Mouse (Mus musculus): ENCODE measurements at regions not wholly inside any gene's neighbourhood (a gene's known extent, or its start where the extent isn't known, plus 50 kb on each side); places are given as distances from the start of the nearest gene placed in this dataset.

DNA sequence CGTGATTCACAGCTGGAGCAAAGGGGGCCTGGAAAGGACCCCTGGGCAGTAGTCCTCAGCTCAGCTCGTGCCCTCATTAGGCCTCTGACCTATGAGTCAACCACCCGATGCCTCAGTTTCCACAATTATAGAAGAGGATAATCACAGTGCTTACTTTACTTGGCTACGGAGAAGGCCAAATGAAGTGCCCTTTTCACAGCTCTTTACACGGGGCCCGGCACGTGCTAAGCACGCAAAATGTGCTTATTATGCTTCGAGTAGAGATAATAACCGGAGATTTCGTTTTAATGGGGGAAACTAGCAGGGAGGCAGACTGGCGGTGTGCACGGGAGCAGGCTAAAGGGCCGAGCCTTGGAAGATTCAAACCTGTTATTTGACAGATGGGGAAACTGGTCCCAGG lies 102.4 kb upstream of the Jun start:
- peak overlapping the region; percentile 18; the same call in 1 of the 2 replicates for H3K4me2 ChIP-seq (ENCODE audit: low read length)
- ATAC-seq (ENCODE audit: insufficient number of reproducible peaks, insufficient read depth, low FRiP score, low read depth): no peak

DNA sequence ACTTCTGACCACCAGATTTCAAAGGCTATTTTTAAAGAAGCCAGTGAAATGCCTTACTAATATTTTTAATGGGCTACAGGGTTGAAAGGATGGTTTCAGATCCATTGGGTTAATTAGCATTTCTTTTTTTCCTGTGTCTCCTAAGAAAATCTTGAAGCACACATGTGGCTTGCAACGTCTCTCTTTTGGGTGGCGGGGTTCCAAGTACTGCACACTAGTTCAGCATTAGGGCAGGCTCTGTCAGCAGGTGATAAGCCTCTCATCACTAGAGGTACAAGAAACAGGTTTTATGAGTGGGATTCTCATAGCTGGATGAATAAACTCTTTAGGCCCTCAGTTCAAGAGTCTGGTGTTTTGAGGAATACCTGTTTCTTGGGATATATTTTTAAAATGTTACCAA lies 103.2 kb upstream of the Jun start:
- H3K4me3 ChIP-seq (ENCODE audit: control insufficient read depth in 1 of 2, insufficient read depth in 1 of 2, low read depth in 1 of 2, low read length in 2 of 2): no peak overlapping the region
- no peaks in the 10 kb centered on the region; the same call in 1 of the 2 replicates for H3K27me3 ChIP-seq (ENCODE audit: control insufficient read depth, insufficient read depth, low read length)
- no peaks in the 10 kb centered on the region for H3K9me3 ChIP-seq (ENCODE audit: control insufficient read depth, low read length)
- peaks cover 37 to 50% of the 10 kb centered on the region in 2 experiments for H3K4me1 ChIP-seq (ENCODE audit: control insufficient read depth in 2 of 2, insufficient read depth in 2 of 2, low read length in 2 of 2)
- WGBS: 30% methylated on average over 2 of the region's 2 CpGs
- H3K9ac ChIP-seq (ENCODE audit: low read length): no peak overlapping the region
- no peaks in the 10 kb centered on the region for H3K36me3 ChIP-seq (ENCODE audit: control insufficient read depth, insufficient read depth, low read length)
- no peak overlapping the region for H3K4me2 ChIP-seq (ENCODE audit: low read length)
- H3K27ac ChIP-seq (replicated peaks in 1 of 2; ENCODE audit: control insufficient read depth in 1 of 2, insufficient read depth in 1 of 2, low read depth in 2 of 2, low read length in 2 of 2): no peak overlapping the region
- no peak for ATAC-seq (ENCODE audit: insufficient number of reproducible peaks, insufficient read depth, low FRiP score, low read depth)

More for the DNA sequence above, 102.4 kb upstream of the Jun start:
- 63% methylated on average over 14 of the region's 14 CpGs for WGBS
- no peaks in the 10 kb centered on the region for H3K9me3 ChIP-seq (ENCODE audit: control insufficient read depth, low read length)
- no peak overlapping the region for H3K4me3 ChIP-seq (ENCODE audit: control insufficient read depth in 1 of 2, insufficient read depth in 1 of 2, low read depth in 1 of 2, low read length in 2 of 2)
- no peaks in the 10 kb centered on the region; the same call in 1 of the 2 replicates for H3K27me3 ChIP-seq (ENCODE audit: control insufficient read depth, insufficient read depth, low read length)
- H3K4me1 ChIP-seq (ENCODE audit: control insufficient read depth in 2 of 2, insufficient read depth in 2 of 2, low read length in 2 of 2): peaks cover 33 to 42% of the 10 kb centered on the region in 2 experiments
- H3K27ac ChIP-seq (replicated peaks in 1 of 2; ENCODE audit: control insufficient read depth in 1 of 2, insufficient read depth in 1 of 2, low read depth in 2 of 2, low read length in 2 of 2): peak overlapping the region in 1 of 2 experiments; percentile 89; a peak in 2 of 4 replicates
- no peak overlapping the region; the same call in 1 of the 2 replicates for H3K9ac ChIP-seq (ENCODE audit: low read length)
- H3K36me3 ChIP-seq (ENCODE audit: control insufficient read depth, insufficient read depth, low read length): no peaks in the 10 kb centered on the region

DNA sequence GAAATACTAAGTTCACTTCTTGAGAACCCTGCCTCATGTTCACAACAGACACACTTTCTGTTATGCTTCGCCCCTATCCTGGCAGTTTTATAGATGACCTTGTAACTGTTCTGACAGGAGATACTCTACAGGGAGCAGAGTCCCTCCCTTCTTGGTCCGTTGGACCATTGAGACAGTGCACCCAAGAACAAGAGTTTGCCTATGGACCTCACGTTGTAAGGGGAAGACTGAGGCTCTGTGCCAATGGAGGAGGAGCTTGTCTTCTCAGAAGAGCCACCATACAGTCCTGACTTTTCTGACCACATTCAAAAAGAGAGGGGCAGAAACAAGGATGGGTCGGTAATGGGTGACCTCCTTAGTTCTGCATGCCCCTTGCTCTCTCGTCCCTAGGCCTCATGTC lies 103.8 kb upstream of the Jun start:
- Histone ChIP-seq H3K27me3 (ENCODE audit: control insufficient read depth, insufficient read depth, low read length) (no peaks in the 10 kb centered on the region; the same call in 1 of the 2 replicates), H3K4me1 (ENCODE audit: control insufficient read depth in 2 of 2, insufficient read depth in 2 of 2, low read length in 2 of 2) (peaks cover 39 to 56% of the 10 kb centered on the region in 2 experiments), H3K27ac (replicated peaks in 1 of 2; ENCODE audit: control insufficient read depth in 1 of 2, insufficient read depth in 1 of 2, low read depth in 2 of 2, low read length in 2 of 2) (no peak overlapping the region), H3K4me2 (ENCODE audit: low read length) (no peak overlapping the region), H3K4me3 (ENCODE audit: control insufficient read depth in 1 of 2, insufficient read depth in 1 of 2, low read depth in 1 of 2, low read length in 2 of 2) (no peak overlapping the region), H3K9ac (ENCODE audit: low read length) (no peak overlapping the region), H3K36me3 (ENCODE audit: control insufficient read depth, insufficient read depth, low read length) (no peaks in the 10 kb centered on the region), H3K9me3 (ENCODE audit: control insufficient read depth, low read length) (no peaks in the 10 kb centered on the region)
- ATAC-seq (ENCODE audit: insufficient number of reproducible peaks, insufficient read depth, low FRiP score, low read depth): no peak
- WGBS: 75% methylated on average over 5 of the region's 5 CpGs

DNA sequence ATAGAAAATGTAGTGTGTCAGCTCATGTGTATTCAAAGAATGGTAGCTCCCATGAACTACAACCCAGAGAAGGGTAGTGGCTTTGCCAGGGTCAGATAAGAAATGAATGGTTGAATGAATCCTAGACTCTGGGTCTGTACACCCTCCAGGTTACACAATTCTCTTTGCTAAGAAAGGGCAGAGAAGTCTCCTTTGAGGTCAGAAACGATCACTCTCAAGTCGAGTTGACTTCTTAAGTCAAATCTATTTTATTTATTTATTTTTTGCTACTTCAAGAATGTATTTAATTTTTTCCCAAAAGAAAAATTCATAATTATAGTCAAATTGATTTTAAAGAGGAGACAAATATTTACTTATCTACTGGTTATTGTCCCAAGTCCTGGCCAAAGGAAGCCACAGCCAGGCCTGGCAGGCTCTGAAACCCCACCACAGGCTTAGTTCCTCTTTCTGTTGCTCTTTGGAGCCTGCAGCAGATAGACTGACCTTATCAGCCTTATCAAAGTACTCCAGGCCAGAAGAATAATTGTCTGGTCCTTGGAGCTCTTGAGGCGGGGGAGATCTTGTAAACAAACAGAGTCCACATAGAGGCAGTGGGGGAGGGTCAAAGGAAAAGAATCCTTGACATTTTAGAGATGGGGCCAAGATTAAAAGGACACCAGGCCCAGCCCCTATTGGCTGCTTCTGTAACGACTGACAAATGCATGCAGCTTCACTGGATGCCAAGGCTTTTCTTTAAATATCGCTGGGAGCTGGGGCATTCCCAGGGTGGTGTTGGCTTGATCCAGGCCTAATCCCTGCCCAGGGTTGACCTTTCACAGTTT lies 104.6 kb upstream of the Jun start:
- Histone ChIP-seq H3K9ac (ENCODE audit: low read length) (no peak overlapping the region), H3K27ac (replicated peaks in 1 of 2; ENCODE audit: control insufficient read depth in 1 of 2, insufficient read depth in 1 of 2, low read depth in 2 of 2, low read length in 2 of 2) (no peak overlapping the region), H3K36me3 (ENCODE audit: control insufficient read depth, insufficient read depth, low read length) (no peaks in the 10 kb centered on the region), H3K27me3 (ENCODE audit: control insufficient read depth, insufficient read depth, low read length) (no peaks in the 10 kb centered on the region; the same call in 1 of the 2 replicates), H3K4me2 (ENCODE audit: low read length) (no peak overlapping the region), H3K9me3 (ENCODE audit: control insufficient read depth, low read length) (no peaks in the 10 kb centered on the region), H3K4me3 (ENCODE audit: control insufficient read depth in 1 of 2, insufficient read depth in 1 of 2, low read depth in 1 of 2, low read length in 2 of 2) (no peak overlapping the region), H3K4me1 (ENCODE audit: control insufficient read depth in 2 of 2, insufficient read depth in 2 of 2, low read length in 2 of 2) (peaks cover 40 to 58% of the 10 kb centered on the region in 2 experiments)
- no peak for ATAC-seq (ENCODE audit: insufficient number of reproducible peaks, insufficient read depth, low FRiP score, low read depth)
- WGBS: 39% methylated on average over 5 of the region's 5 CpGs

DNA sequence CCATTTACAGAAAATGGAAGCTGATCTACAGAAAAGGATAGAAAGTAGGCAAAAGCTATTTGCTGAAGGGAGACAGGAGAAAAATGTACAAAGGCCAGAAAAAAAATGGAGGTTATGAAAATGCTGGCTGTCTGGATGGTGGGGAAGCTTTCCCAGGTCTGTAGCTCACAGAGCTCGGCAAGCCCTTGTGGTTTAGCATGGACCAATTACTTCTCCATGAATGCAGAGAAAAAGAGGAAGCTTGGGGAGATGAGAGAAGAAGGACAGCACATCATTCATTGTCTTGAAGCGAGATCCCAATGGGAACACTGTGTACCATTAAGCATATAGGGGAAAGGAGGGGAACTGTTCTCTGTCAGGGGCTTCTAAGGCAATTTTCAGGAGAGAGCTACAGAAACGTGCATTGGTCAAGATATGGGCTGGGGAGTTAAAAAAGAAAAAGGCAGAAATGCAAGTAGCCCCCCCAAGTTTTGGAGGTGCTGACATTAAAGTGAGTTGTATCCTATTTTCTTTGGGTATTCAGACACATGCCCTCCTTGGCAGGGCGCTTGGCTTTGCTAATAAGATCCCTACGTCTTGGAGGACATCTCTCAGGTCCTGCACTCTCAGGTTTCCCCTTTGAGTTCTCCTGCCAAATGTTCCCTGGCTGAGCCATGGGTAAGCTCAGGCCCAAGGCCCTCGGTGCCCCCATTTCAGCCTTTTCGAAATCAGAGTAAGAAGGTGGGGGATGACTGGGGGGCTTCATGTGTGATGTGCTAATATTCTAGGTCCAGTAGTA lies 105.8 kb upstream of the Jun start:
- Histone ChIP-seq H3K4me3 (ENCODE audit: control insufficient read depth in 1 of 2, insufficient read depth in 1 of 2, low read depth in 1 of 2, low read length in 2 of 2) (no peak overlapping the region), H3K36me3 (ENCODE audit: control insufficient read depth, insufficient read depth, low read length) (no peaks in the 10 kb centered on the region), H3K4me1 (ENCODE audit: control insufficient read depth in 2 of 2, insufficient read depth in 2 of 2, low read length in 2 of 2) (peaks cover 35 to 60% of the 10 kb centered on the region in 2 experiments), H3K27me3 (ENCODE audit: control insufficient read depth, insufficient read depth, low read length) (no peaks in the 10 kb centered on the region; the same call in 1 of the 2 replicates), H3K9ac (ENCODE audit: low read length) (no peak overlapping the region), H3K27ac (replicated peaks in 1 of 2; ENCODE audit: control insufficient read depth in 1 of 2, insufficient read depth in 1 of 2, low read depth in 2 of 2, low read length in 2 of 2) (no peak overlapping the region), H3K4me2 (ENCODE audit: low read length) (no peak overlapping the region), H3K9me3 (ENCODE audit: control insufficient read depth, low read length) (no peaks in the 10 kb centered on the region)
- no peak for ATAC-seq (ENCODE audit: insufficient number of reproducible peaks, insufficient read depth, low FRiP score, low read depth)
- 87% methylated on average over 7 of the region's 7 CpGs for WGBS

DNA sequence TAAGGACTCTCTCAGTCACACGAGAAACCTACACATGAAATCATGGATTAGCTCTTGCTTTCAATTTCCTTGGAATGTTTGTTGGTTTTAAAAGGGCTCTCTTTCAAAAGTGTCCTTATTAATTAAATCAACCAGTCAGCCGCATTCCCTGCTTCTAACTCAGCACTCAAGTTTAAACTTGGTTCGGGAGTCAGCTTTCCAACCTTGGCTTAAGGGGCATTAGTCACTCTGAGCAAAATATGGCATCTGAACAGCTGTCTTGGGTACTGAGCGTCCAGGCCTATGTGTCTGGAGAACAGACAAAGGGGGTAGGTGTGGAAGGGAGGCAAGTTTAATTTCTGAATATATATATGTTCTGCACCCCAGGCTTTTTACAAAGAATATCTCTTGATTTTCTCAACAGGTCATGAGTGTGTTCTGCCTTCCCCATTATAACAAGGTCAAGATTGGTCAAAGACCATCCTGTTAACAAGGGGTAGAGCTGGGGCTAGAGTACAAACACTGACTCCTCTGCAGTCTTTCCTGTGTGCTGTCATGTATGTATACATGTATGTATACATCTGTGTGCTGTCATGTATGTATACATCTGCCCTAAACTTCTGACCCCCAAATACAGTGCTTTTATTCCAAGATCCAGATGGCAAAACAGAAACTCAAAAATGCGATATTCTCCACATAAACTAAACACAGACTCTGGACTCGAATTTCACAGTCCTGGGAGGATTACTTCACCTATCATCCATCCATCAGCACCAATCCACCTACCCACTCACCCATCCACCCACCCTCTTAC lies 106.8 kb upstream of the Jun start:
- H3K27me3 ChIP-seq (ENCODE audit: control insufficient read depth, insufficient read depth, low read length): no peaks in the 10 kb centered on the region; the same call in 1 of the 2 replicates
- H3K4me3 ChIP-seq (ENCODE audit: control insufficient read depth in 1 of 2, insufficient read depth in 1 of 2, low read depth in 1 of 2, low read length in 2 of 2): no peak overlapping the region
- H3K36me3 ChIP-seq (ENCODE audit: control insufficient read depth, insufficient read depth, low read length): no peaks in the 10 kb centered on the region
- no peak overlapping the region for H3K27ac ChIP-seq (replicated peaks in 1 of 2; ENCODE audit: control insufficient read depth in 1 of 2, insufficient read depth in 1 of 2, low read depth in 2 of 2, low read length in 2 of 2)
- H3K9me3 ChIP-seq (ENCODE audit: control insufficient read depth, low read length): no peaks in the 10 kb centered on the region
- H3K4me1 ChIP-seq (ENCODE audit: control insufficient read depth in 2 of 2, insufficient read depth in 2 of 2, low read length in 2 of 2): peaks cover 30 to 52% of the 10 kb centered on the region in 2 experiments
- ATAC-seq (ENCODE audit: insufficient number of reproducible peaks, insufficient read depth, low FRiP score, low read depth): no peak
- 84% methylated on average over 6 of the region's 6 CpGs for WGBS
- no peak overlapping the region for H3K9ac ChIP-seq (ENCODE audit: low read length)
- H3K4me2 ChIP-seq (ENCODE audit: low read length): no peak overlapping the region

DNA sequence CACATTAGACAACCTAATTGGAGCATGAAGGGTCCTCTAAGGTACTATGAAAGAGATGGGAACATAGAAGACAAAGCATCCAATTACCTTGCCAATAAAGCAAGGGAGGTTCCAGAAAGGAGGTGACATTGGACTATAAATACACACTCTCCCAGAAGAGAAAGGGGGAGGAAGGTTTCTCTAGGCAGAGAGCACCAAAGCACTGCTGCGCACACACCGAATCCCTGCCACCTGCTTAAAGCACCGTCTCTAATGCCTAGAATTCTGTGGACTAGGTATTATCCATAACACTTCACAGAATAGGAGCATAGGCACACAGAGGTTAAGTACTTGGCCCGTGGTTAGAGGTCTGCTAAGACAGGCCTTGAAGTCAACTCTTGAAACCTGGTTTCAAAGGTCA lies 107.8 kb upstream of the Jun start:
- Histone ChIP-seq H3K4me2 (ENCODE audit: low read length) (no peak overlapping the region), H3K9me3 (ENCODE audit: control insufficient read depth, low read length) (no peaks in the 10 kb centered on the region), H3K36me3 (ENCODE audit: control insufficient read depth, insufficient read depth, low read length) (no peaks in the 10 kb centered on the region), H3K4me1 (ENCODE audit: control insufficient read depth in 2 of 2, insufficient read depth in 2 of 2, low read length in 2 of 2) (peaks cover 21 to 42% of the 10 kb centered on the region in 2 experiments), H3K9ac (ENCODE audit: low read length) (no peak overlapping the region), H3K27ac (replicated peaks in 1 of 2; ENCODE audit: control insufficient read depth in 1 of 2, insufficient read depth in 1 of 2, low read depth in 2 of 2, low read length in 2 of 2) (peak overlapping the region; percentile 49 to 90; a peak in 2 of 4 replicates), H3K4me3 (ENCODE audit: control insufficient read depth in 1 of 2, insufficient read depth in 1 of 2, low read depth in 1 of 2, low read length in 2 of 2) (no peak overlapping the region), H3K27me3 (ENCODE audit: control insufficient read depth, insufficient read depth, low read length) (no peaks in the 10 kb centered on the region; the same call in 1 of the 2 replicates)
- ATAC-seq (ENCODE audit: insufficient number of reproducible peaks, insufficient read depth, low FRiP score, low read depth): no peak
- WGBS: 55% methylated on average over 4 of the region's 4 CpGs

All from heart, embryonic 14.5 days (tissue).